Mouse (Mus musculus) lung, embryonic 14.5 days (tissue): ENCODE data around the gene 2610318N02Rik. TPM values are rescaled to one million over a fixed set of nuclear protein-coding genes. Genes with fewer than 3 reads are reported as not detected.

Experiments used
- ATAC-seq: fragments of 200-750 bp; cut with Nextera tagmentation; 2 replicates; pipeline ENCODE4 v1.8.0; 2017; ENCODE audit warnings: mild to moderate bottlenecking, moderate TSS enrichment, moderate library complexity; ENCODE audit not compliant: insufficient read depth
- DNase-seq: peaks from one replicate; pipeline ENCODE4 v3.0.0-alpha.2; 2015
- H3K27ac ChIP-seq: fragments of 300-500 bp; sonication (generic); 2 replicates; pipeline ENCODE4 v1.5.1; 2014; ENCODE audit warnings: low read depth, mild to moderate bottlenecking, moderate library complexity
- H3K27me3 ChIP-seq: fragments of 300-500 bp; sonication (generic); 2 replicates; pipeline ENCODE4 v1.6.1; 2014; ENCODE audit warnings: low read length, control low read depth; ENCODE audit not compliant: insufficient read depth
- H3K36me3 ChIP-seq: fragments of 300-500 bp; sonication (generic); 2 replicates; pipeline ENCODE4 v1.6.1; 2014; ENCODE audit warnings: control low read depth; ENCODE audit not compliant: insufficient read depth
- H3K4me1 ChIP-seq: fragments of 300-500 bp; sonication (generic); 2 replicates; pipeline ENCODE4 v1.6.1; 2014; ENCODE audit warnings: antibody characterized with exemption, control low read depth; ENCODE audit not compliant: insufficient read depth
- H3K4me2 ChIP-seq: fragments of 300-500 bp; sonication (generic); 2 replicates; pipeline ENCODE4 v1.6.1; 2014; ENCODE audit warnings: mild to moderate bottlenecking
- H3K4me3 ChIP-seq: fragments of 300-500 bp; sonication (generic); 2 replicates; pipeline ENCODE4 v1.5.1; 2014; ENCODE audit warnings: low read depth, low read length
- H3K9ac ChIP-seq: fragments of 300-500 bp; sonication (generic); 2 replicates; pipeline ENCODE4 v1.6.1; 2014
- H3K9me3 ChIP-seq: fragments of 300-500 bp; sonication (generic); 2 replicates; pipeline ENCODE4 v1.6.1; 2016; ENCODE audit warnings: low read depth, low read length, control low read depth
- CTCF ChIP-seq: IDR thresholded peaks from 2 replicates; pipeline ENCODE4 v1.5.1; 2016; ENCODE audit warnings: antibody characterized with exemption, low read depth
- WGBS: fragments of 180-500 bp; shearing (Covaris S2); extraction: QIAGEN DNeasy Blood & Tissue Kit; methylation state at CpG from one replicate; pipeline ENCODE4 v1.1.7; 2014; 5-methylcytosine and 5-hydroxymethylcytosine counted together
- polyA plus RNA-seq: library from polyadenylated mRNA; unstranded; fragments of >200 nt; fragmentation: Nextera tagmentation; extraction: Ambion mirVana; gene quantifications from 2 replicates; pipeline ENCODE4 v1.2.1, GENCODE M21; 2014

2610318N02Rik gene
- polyA plus RNA-seq, 1 experiment from 2014 or later: 45.7 TPM

- H3K36me3 ChIP-seq: peaks cover 15% of the 10 kb centered on the region
- peak; percentile 12; the same call in 1 of the 2 replicates for ATAC-seq
- peak overlapping the region; percentile 54; the same call in 1 of the 2 replicates for H3K9ac ChIP-seq
- no peak overlapping the region for H3K27ac ChIP-seq
- DNase-seq: peak; percentile 78
- peaks cover 14% of the 10 kb centered on the region for H3K4me1 ChIP-seq
- H3K4me2 ChIP-seq: peak overlapping the region; percentile 99
- WGBS: 6% methylated on average over 16 of the region's 16 CpGs
- H3K27me3 ChIP-seq: no peaks in the 10 kb centered on the region
- no peaks in the 10 kb centered on the region for H3K9me3 ChIP-seq
- peak; percentile 67 for TF ChIP-seq CTCF
- H3K4me3 ChIP-seq: peak overlapping the region; percentile 58
Observed at GRCm38 (mm10) chr16:17148084-17148483, 23.1 kb upstream of the 2610318N02Rik start.

- peak overlapping the region; percentile 58 for H3K4me3 ChIP-seq
- peak; percentile 19; the same call in 1 of the 2 replicates for ATAC-seq
- no peak overlapping the region for H3K27ac ChIP-seq
- H3K36me3 ChIP-seq: peaks cover 8% of the 10 kb centered on the region
- H3K9ac ChIP-seq: peak overlapping the region; percentile 54
- no peaks in the 10 kb centered on the region for H3K27me3 ChIP-seq
- H3K9me3 ChIP-seq: no peaks in the 10 kb centered on the region
- H3K4me1 ChIP-seq: peaks cover 14% of the 10 kb centered on the region
- under 1% methylated on average over 41 of the region's 41 CpGs for WGBS
- peak overlapping the region; percentile 99 for H3K4me2 ChIP-seq
- TF ChIP-seq CTCF: no peak
- peak; percentile 41 for DNase-seq
Observed at GRCm38 (mm10) chr16:17147391-17147929, 22.5 kb upstream of the 2610318N02Rik start.

GRCm38 (mm10) chr16:17146772-17147235 lies 21.8 kb upstream of the 2610318N02Rik start, which contains the start of gene Ccdc116:
Gene Ccdc116 (minus strand): TSS chr16:17147229.
- under 1% methylated on average over 34 of the region's 34 CpGs for WGBS
- Histone ChIP-seq H3K4me1 (peaks cover 14% of the 10 kb centered on the region), H3K9me3 (no peaks in the 10 kb centered on the region), H3K36me3 (peaks cover 2% of the 10 kb centered on the region), H3K4me2 (peak within 1 kb of the TSS; percentile 99), H3K27ac (no peak within 1 kb of the TSS), H3K9ac (peak within 1 kb of the TSS; percentile 54), H3K4me3 (peak within 1 kb of the TSS; percentile 58), H3K27me3 (no peaks in the 10 kb centered on the region)
- peak; percentile 94 for DNase-seq
- peak; percentile 70 for TF ChIP-seq CTCF
- ATAC-seq: peak; percentile 88

- peaks cover 14% of the 10 kb centered on the region for H3K4me1 ChIP-seq
- peak; percentile 60 for DNase-seq
- no peak for TF ChIP-seq CTCF
- H3K27me3 ChIP-seq: no peaks in the 10 kb centered on the region
- H3K27ac ChIP-seq: no peak within 1 kb of the TSS
- no peaks in the 10 kb centered on the region for H3K9me3 ChIP-seq
- H3K4me2 ChIP-seq: no peak within 1 kb of the TSS
- ATAC-seq: no peak
- no peak within 1 kb of the TSS for H3K4me3 ChIP-seq
- WGBS: 21% methylated on average over 7 of the region's 7 CpGs
- no peak within 1 kb of the TSS for H3K9ac ChIP-seq
- no peaks in the 10 kb centered on the region for H3K36me3 ChIP-seq
Observed at GRCm38 (mm10) chr16:17144339-17144738, 19.4 kb upstream of the 2610318N02Rik start, which contains the start of gene Ydjc. Gene Ydjc (plus strand): TSS chr16:17144621.

- H3K27ac ChIP-seq: no peak overlapping the region
- no peak overlapping the region for H3K4me3 ChIP-seq
- H3K4me2 ChIP-seq: no peak overlapping the region
- H3K36me3 ChIP-seq: no peaks in the 10 kb centered on the region
- H3K9ac ChIP-seq: no peak overlapping the region
- no peak for TF ChIP-seq CTCF
- WGBS: 82% methylated on average over 15 of the region's 15 CpGs
- no peaks in the 10 kb centered on the region for H3K9me3 ChIP-seq
- DNase-seq: no peak
- H3K27me3 ChIP-seq: no peaks in the 10 kb centered on the region
- ATAC-seq: no peak
- 0 out of 2 replicates have a peak, but pooled peaks cover 2% of the 10 kb centered on the region for H3K4me1 ChIP-seq
Observed at GRCm38 (mm10) chr16:17137355-17137754, 12.4 kb upstream of the 2610318N02Rik start.

- DNase-seq: peak; percentile 42
- peak overlapping the region; percentile 81 for H3K9ac ChIP-seq
Observed at GRCm38 (mm10) chr16:17132906-17133200, 7.9 kb upstream of the 2610318N02Rik start.

GRCm38 (mm10) chr16:17132089-17132905 lies 7.3 kb upstream of the 2610318N02Rik start, which contains the start of gene Sdf2l1:
Gene Sdf2l1 (minus strand): TSS chr16:17132383.
- Histone ChIP-seq H3K27me3 (no peaks in the 10 kb centered on the region), H3K4me3 (peak within 1 kb of the TSS; percentile 78), H3K9me3 (no peaks in the 10 kb centered on the region), H3K36me3 (no peaks in the 10 kb centered on the region), H3K27ac (peak within 1 kb of the TSS; percentile 54), H3K4me1 (0 out of 2 replicates have a peak, but pooled peaks cover 2% of the 10 kb centered on the region), H3K4me2 (peak within 1 kb of the TSS; percentile 89), H3K9ac (peak within 1 kb of the TSS; percentile 81)
- WGBS: under 1% methylated on average over 47 of the region's 47 CpGs
- TF ChIP-seq CTCF: peak; percentile 77; the same call in 1 of the 2 replicates
- DNase-seq (peak; percentile 99), ATAC-seq (peak; percentile 98)

More at GRCm38 (mm10) chr16:17132906-17133200, 7.9 kb upstream of the 2610318N02Rik start:
- H3K9me3 ChIP-seq: no peaks in the 10 kb centered on the region
- peak overlapping the region; percentile 78 for H3K4me3 ChIP-seq
- H3K4me1 ChIP-seq: 0 out of 2 replicates have a peak, but pooled peaks cover 2% of the 10 kb centered on the region
- H3K4me2 ChIP-seq: peak overlapping the region; percentile 89
- H3K36me3 ChIP-seq: no peaks in the 10 kb centered on the region
- no peaks in the 10 kb centered on the region for H3K27me3 ChIP-seq
- TF ChIP-seq CTCF: no peak
- 11% methylated on average over 7 of the region's 7 CpGs for WGBS
- ATAC-seq: peak; percentile 26; the same call in 1 of the 2 replicates
- H3K27ac ChIP-seq: peak overlapping the region; percentile 9; the same call in 1 of the 2 replicates
